Mouse (Mus musculus): Measurements from ENCODE around the gene Nifk.

Nifk gene

DNA sequence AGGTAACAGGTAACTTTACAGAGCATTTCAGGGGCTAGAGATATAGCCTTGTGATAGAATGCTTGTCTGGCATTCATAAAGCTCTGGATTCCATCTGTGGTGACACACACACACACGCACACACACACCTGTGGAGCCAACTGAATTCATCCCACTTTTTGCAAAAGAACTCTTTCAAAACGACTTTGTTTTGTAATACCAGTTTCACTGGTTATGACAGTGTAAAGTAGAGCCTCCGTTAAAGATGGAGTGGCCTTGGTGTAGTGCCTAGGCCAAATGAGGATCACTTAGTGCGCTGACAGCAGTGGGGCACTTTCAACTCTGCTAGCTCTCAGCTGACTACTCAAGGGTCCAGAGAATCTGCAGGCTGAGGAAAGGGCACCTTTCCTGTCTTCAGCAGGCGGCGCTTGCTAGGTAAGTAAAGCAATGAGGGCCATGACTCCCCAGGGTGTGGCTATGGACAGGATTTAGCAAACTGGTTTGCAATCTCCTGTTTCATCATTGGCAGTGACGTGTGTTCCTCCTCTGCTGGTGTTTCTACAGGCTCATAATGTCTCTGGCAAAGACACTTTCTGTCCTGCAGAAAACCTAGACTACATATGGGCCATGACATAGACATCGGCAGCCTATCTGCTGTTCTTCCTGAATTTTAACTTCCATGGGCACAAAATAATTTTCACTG is 58.6 kb downstream of the Nifk start:
- DNase-seq (ENCODE audit: low spot score), result no peak
